Mouse (Mus musculus): ENCODE results near the gene Klrb1b. TPM values are rescaled to one million over a fixed set of nuclear protein-coding genes. Genes with fewer than 3 reads are reported as not detected.
A peak's percentile ranks its signal among the peaks of the same experiment; 100 is the strongest.

Gene Klrb1b
- not detected for total RNA-seq (2021)
- long read RNA-seq, experiment 1, result 0 reads
- long read RNA-seq, experiment 2, result 0 reads

DNA sequence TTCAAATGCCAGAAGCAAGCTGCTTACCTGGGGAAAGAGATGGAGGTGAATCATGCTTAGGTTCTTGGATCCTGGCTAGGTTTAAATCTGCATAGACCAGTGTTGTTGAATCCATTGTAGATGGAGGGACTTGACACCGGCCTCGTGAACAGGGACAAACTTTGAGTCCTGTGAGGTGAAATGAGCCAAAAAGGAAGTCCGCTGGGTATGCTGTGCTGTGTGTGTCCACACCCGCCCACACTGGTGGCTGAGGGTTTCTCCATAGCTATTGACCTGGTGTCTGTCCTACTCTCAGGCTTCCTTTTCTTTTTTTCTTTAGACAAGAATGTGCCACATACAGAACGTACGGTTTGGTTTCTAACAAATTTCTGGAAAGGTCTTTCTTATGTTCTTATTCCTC, at the start of gene Klrb1b, which contains the start of gene Gm44511:
Gene Klrb1b, minus strand, starts transcription at position 200 of the 400 bp plus-strand sequence.
Gene Gm44511, minus strand, starts transcription at position 184 of the 400 bp plus-strand sequence.
- DNase-seq, result no peak
- intact Hi-C loops (cut with DNase I), result no loop called here

DNA sequence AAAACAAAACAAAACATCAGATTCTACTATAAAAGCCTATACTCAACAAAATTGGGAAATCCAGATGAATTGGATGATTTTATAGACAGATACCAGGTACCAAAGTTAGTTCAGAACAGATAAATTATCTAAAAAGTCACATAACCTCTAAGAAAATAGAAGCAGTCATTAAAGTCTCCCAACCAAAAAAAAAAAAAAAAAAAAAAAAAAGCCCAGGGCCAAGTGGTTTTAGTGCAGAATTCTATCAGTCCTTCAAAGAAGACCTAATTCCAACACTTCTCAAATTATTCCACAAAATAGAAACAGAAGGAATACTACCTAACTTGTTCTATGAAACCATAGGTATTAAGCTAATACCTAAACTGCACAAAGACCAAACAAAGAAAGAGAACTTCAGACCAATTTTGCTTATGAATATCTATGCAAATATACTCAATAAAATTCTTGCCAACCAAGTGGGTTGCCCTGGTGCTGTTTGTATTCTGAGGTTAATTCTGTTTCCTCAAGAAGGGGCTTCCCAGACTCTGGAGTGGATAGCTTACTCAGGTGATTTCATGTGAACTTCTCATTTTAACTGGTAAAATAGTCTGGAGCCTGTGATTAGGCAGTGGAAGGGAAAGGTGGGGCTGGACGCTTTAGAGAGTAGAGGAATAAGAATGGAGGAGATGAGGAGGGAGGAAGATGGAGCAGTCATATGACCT, 45.9 kb upstream of the Klrb1b start:
- DNase-seq, result no peak
- intact Hi-C loops (cut with DNase I), result no loop called here

DNA sequence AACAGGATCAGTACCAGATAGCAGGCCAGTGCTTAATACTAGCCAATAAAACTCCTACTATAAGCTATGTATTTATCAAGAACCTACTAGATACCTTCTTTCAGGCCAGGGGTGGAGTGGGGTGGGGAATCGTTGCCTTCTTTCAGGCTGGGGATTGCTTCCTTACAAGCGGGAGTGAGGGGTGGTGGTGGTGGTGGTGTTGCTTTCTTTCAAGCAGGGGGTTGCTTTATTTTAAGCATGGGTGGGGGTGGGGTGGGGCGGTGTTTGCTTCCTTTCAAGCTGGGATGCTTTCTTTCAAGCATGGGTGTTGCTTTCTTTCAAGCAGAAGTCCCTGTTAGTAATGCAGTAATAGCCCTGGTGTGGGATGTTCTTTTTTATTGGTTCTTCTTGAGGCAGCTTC, 42.7 kb upstream of the Klrb1b start:
- DNase-seq, result no peak
- intact Hi-C loops (cut with DNase I), result no loop called here

DNA sequence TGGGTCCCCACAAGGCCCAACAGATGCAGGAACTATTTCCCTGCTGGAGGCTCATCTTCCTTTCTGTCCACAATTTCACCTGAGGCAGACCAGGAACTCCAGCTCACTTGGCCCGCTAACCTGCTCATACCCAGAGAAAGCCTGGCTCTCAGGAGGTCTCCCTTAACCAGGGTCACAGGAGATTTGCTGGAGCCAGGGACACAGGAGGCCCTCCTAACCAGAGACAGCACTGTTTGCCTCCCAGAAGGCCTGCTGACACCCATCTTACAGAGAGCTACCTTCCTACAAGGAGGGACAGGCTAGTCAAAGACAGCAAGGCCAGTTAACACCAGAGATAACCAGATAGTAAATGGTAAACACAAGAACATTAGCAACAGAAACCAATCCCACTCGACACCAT, 31.8 kb upstream of the Klrb1b start:
- DNase-seq, result no peak
- intact Hi-C loops (cut with DNase I), result loop anchor here (10.0 kb wide), 2 partner anchors 197 to 237 kb away; no protein-coding TSS in a partner anchor

DNA sequence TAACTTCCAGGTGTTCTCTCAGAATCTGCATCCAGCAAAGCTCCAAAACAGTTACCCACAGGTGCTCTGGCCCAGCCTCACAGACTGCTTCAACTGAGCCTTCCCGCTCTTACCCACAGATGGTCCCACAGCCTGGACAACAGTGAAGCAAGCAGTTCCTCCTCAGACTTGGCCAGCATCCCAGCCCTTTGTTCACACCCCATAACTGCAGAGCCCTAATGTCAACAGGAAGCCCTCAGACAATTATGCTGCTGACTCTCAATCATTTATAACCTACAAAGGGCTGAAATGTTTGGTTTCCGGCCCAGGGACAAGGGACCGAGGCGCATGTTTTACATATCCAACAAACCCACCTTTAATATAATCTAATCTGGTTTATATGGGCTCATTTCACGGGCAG, 30.1 kb upstream of the Klrb1b start:
- DNase-seq, result peak; percentile 55 to 63
- intact Hi-C loops (cut with DNase I), result loop anchor here (10.0 kb wide), 2 partner anchors 199 to 239 kb away; no protein-coding TSS in a partner anchor

DNA sequence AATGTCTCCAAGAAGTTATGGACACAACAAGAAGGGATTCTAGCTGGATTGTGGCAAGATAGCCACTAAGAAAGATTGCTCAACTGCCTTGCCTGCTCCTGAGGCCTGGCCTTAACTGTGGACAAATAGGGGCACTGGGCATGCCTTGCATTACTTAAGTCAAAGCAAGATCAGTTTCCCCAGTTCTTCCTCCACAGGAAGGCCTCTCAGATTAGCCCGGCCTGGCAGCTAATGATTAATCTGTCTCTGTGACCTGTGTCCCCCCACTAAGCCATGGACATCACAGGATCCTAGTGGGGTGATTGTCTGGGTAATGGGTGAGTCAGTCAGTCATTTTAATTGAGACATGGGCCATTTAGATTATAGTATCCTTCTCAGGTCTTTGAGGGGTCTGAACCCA, 29.3 kb upstream of the Klrb1b start:
- intact Hi-C loops (cut with DNase I), result loop anchor here (2.0 to 10.0 kb wide), 3 partner anchors 199 to 401 kb away; no protein-coding TSS in a partner anchor
- DNase-seq, result no peak

DNA sequence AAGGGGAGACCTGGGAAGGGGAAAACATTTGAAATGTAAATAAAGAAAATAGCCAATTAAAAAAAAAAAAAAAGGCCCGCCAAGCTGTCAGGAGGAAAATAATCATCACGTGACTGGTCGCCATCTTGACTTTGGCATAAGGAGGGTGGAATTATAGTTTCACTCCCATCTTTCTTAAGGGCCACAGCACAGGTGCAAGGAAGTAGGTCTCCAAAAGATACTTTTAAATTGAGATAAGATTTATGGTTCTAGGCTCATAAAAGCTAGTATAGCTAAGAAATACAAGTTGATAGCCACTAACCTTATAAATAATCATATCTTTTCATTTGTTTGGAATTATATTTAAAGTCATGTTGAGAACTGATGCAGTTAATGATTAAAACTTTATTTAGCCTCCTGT, 28.8 kb upstream of the Klrb1b start:
- intact Hi-C loops (cut with DNase I), result loop anchor here (2.0 to 10.0 kb wide), 4 partner anchors 200 to 512 kb away; no protein-coding TSS in a partner anchor

DNA sequence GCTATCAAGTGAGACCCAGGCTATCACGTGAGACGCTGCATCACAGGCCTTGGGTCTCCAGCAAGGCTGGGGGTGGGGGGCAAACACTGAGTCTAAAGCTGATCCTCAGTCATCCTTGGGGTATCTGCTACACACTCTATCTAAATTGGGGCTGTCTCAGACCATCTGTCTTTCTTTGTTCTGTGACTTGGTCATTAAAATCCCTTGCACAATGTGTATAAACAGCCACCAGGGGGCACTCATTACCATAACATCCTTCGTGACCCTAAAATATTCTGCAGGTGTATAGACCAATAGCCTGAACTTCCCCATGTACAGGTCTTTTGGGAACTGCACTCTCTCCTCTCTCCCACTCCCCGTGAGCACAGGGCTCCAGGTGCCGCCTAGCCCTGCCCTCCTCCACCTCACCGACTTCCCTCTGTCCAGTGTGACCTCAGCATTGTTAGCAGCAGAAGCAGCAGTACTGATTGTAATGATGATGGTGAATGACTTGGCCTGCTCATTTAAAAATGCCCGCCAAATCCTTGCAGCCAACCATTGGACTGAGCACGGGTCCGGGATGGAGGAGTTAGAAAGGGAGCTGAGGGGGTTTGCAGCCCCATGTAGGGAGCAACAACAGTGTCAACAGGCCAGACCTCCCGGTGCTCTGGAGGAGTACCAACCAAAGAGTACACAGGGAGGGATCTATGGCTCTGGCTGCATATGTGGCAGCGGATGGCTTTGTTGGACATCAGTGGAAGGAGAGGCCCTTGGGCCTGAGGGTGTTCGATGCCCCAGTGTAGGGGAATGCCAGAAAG, 28.1 kb upstream of the Klrb1b start:
- intact Hi-C loops (cut with DNase I), result loop anchor here (2.0 to 10.0 kb wide), 4 partner anchors 201 to 513 kb away; no protein-coding TSS in a partner anchor
- peak in 1 of 2 experiments; percentile 52 for DNase-seq

More for the DNA sequence above, 28.8 kb upstream of the Klrb1b start:
- no peak for DNase-seq

DNA sequence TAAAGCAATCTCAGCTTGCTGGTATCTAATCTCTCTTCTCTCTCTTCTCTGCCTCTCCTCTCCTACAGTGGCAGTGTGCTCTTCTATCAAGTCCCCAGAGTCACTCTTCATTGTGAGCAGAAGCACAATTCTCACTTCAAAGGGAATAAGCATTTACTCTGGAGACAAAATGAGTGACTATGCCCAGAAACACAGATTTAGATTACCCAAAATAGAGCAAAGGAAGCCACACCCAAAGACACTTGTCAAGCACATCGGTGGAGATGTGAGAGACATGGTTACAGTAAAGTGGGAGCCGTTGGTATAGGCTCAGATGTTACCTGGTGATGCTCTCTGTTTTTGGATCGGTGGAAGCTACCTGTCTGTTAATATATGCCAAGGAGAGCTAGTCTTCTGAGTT, 26.6 kb upstream of the Klrb1b start:
- intact Hi-C loops (cut with DNase I), result loop anchor here (5.0 to 10.0 kb wide), 3 partner anchors 202 to 515 kb away; no protein-coding TSS in a partner anchor
- DNase-seq, result no peak

DNA sequence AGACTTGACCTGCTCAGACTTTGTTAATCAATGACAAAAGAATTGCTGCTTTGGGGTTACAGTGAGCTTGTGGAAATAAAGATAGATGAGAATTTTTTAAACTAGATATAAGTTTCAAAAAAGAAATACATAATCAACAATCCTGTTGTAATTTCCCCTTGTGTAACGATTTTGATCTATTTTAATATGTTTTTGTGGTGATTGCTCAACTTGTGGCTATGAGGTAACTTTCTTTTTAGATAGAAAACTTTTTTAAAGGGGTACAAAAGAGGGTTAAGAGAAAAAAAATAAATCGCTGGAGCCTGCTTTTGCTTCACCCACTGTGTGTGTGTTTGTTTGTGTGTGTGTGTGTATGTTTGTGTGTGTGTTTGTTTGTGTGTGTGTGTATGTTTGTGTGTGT, 25.0 kb upstream of the Klrb1b start:
- no peak for DNase-seq
- intact Hi-C loops (cut with DNase I), result loop anchor here (5.0 to 10.0 kb wide), 3 partner anchors 204 to 516 kb away; no protein-coding TSS in a partner anchor

DNA sequence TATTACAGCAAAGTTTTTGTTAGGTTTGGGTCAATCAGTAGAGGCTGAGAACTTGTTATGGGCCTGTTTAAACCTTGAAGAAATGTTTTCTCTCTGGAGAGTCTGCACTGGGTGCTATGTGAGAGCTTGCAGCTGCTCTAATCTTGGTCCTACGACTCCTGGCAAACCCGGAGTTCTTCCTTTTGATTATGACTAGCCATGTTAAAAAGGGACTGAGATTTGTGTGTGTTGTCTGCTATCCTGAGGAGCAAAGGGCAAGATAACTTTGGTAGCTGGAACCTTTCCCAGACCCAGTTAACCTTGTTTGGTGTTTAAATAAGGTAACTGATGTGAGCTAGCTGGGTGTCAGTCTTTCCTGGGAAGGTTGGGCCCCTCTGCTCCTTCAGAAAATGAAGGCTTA, 24.5 kb upstream of the Klrb1b start:
- intact Hi-C loops (cut with DNase I), result loop anchor here (5.0 to 10.0 kb wide), 3 partner anchors 204 to 517 kb away; no protein-coding TSS in a partner anchor

DNA sequence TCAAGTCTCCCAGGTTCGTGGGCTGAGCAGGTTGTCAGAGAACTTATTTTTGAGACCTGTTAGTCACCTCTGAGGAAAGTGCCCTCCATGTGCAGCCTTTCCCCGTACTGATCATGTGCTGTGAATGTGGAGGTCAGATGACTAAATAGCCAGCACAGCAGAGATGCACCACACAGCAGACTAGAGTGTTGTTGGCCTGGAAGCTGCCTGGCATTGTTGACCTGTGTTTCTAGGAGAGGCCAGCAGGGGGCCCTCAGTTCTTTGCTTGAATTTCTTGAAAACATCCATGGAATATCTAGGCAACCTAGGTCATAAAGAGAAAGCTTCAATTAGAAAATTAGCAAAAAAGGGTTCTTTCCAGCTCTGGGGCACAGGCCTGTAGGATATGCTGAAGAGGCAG, 23.8 kb upstream of the Klrb1b start:
- peak in 1 of 2 experiments; percentile 39 for DNase-seq
- intact Hi-C loops (cut with DNase I), result loop anchor here (5.0 to 10.0 kb wide), 4 partner anchors 205 to 685 kb away; partner anchors contain the start of gene Gabarapl1

More for the DNA sequence above, 24.5 kb upstream of the Klrb1b start:
- DNase-seq, result no peak

DNA sequence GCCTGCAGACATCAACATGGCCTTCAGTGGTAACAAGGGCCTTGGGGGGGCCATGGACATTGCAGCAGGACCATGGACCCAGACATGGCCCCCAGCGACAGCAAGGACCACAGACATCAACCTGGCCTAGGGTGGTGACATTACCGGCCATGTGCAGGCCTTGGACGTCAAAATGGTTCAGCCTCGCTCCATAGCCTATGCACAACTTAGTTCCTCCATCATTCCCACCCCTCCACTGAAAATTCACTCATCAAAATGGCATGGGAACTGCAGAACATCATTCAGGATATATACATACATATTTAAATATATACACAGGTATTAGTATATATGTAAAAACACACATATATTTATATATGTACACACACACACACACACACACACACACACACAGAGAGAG, 21.3 kb upstream of the Klrb1b start:
- no peak for DNase-seq
- intact Hi-C loops (cut with DNase I), result loop anchor here (10.0 kb wide), 1 partner anchor 687 kb away; the partner anchor contains the start of gene Gabarapl1

DNA sequence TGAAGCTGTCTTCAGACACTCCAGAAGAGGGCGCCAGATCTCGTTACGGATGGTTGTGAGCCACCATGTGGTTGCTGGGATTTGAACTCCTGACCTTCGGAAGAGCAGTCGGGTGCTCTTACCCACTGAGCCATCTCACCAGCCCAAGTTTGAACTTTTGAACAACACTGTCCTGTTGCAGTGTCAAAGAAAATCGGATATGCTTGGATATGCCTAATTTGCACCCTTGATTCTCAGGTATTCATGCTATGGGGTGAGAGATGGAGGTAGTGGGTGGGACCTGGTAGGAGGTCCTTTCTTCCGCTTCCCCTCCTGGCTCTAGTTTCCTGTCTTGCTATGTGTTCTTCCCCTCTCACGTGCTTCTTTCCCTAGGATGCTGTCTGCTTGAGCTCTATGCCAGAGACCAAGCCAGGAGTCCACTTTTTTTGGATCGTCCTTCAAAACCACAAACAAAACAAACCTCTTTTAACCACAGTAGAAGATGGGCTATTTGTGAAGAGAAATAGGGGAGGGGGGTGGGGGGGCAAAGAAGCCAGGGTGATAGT, 19.9 kb upstream of the Klrb1b start:
- intact Hi-C loops (cut with DNase I), result loop anchor here (10.0 kb wide), 1 partner anchor 689 kb away; the partner anchor contains the start of gene Gabarapl1
- DNase-seq, result no peak

DNA sequence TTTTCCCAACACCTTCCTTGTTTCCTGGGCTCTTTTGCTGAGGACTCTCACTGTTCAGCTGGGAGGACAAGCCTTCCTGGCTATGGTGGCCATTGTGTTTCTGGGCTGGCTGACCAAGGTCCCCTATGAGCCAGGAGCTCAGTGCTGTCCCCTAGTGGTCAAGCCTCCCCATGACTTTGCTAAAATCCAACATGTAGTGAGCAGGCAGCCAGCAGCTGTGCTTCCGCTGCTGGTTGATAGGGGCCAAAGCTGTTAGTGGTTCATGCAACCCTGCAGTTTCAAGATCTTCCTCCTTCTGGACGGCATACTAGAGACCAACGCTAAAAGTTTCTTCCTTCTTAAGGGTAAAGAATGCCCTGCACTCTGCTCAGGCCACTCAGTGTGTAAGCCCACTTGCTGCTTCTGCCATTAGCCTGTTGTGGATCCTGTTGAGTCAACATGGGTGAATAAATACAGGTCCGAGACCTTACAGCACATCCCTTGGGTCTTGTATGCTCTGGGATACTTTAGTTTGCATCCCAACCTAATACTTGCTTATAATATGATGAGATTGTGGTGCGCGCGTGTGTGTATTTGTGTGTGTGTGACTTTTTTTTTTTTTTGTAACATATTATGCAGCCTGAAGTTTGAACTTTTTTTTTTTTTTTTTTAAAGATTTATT, 19.3 kb upstream of the Klrb1b start:
- intact Hi-C loops (cut with DNase I), result loop anchor here (10.0 kb wide), 1 partner anchor 689 kb away; the partner anchor contains the start of gene Gabarapl1

DNA sequence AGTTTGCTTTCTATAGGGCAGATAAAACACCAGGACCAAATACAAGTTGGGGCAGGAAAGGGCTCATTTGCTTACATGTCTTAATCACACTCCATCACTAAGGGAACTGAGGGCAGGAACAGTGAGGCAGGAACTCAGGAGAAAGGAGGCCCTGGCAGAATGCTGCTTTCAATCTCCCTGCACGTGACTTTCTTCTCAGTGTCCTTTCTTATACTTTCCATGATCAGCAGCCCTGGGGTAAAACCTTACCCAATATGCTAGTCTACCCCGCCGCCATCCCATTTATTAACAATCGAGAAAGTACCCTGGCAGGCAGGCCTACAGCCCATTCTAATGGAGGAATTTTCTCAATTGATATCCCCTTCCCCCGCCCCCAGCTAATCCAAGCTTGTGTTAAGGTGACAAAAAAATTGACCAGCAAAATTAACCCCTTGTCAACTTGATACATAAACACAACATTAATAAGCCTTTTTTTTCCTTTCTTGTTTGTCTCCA, 18.5 kb upstream of the Klrb1b start:
- intact Hi-C loops (cut with DNase I), result loop anchor here (10.0 kb wide), 1 partner anchor 690 kb away; the partner anchor contains the start of gene Gabarapl1
- no peak for DNase-seq

More for the DNA sequence above, 19.3 kb upstream of the Klrb1b start:
- DNase-seq, result peak; percentile 79 to 87

DNA sequence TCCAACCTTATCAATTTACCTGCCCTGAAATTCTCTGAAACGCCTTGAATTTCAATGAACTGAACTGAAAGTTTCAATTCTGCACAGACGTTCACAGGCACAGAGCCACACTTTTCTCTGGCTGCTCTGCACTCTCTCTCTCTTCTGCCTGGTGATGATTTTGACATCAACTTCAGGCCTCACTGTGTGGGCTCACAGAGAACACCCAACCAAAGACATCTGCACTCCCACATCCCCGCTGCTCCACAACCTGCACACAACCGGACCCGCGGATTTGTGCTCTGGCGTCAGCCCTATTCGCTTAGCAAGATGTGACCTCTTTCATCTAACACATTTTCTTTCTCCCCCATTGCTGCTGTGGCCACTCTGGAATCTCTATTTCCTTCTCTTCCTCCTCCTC, 18.0 kb upstream of the Klrb1b start:
- intact Hi-C loops (cut with DNase I), result loop anchor here (10.0 kb wide), 1 partner anchor 691 kb away; the partner anchor contains the start of gene Gabarapl1
- DNase-seq, result no peak

DNA sequence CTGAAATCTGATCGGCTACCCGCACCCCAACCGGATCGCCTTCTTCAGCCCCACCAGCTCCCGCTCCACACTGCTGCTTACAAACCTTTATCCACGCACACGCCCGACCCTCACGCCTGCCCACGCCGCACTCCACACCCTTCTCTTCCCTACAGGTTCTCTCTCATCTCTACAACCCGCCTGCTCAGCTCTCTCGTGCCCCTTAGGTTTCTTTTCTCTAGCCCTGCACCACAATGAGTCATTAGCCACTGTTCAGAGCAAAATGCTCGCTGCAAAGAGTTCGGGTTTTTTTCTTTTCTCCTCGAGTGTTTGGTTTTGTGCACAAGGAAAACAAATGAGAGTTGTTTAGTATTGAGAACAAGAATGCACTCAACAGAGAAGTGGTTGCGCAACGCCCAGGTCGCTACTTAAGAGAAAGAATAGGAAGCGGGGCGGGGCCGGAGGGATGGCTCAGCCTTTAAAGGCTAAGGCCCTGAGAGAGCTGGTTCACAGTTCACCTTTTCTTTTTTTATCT, 17.4 kb upstream of the Klrb1b start:
- intact Hi-C loops (cut with DNase I), result loop anchor here (10.0 kb wide), 1 partner anchor 691 kb away; the partner anchor contains the start of gene Gabarapl1
- peak; percentile 51 to 64 for DNase-seq

DNA sequence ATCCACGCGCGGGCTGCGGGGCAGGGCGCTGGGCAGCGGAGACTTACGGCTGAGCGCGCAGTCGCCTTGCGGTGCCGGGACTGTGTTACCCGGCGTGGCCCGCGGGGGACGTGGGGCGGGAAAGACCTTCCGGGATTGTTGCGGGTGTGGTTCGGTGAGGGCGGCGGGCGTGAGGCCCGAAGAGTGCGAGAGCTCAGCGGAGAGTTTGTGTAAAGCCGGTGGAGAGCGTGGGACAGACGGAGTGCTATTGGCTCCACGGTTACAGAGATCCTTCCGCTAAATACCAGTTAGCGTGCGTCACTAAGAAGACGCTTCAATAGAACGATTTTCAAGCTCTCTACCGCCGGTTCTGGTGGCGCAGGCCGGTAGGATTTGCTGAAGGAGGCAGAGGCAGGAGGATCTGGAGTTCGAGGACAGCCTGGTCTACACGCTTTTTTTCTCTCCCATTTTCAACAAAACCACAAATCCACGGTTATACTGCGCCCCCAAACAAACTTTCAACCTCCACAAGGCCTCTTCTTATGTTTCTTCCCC, 16.9 kb upstream of the Klrb1b start:
- intact Hi-C loops (cut with DNase I), result loop anchor here (10.0 kb wide), 1 partner anchor 692 kb away; the partner anchor contains the start of gene Gabarapl1
- DNase-seq, result peak; percentile 77 to 91

Data from gastrocnemius, postnatal 36 days (tissue).